Mouse (Mus musculus) stomach, embryonic 15.5 days (tissue): ENCODE results near the gene Onecut1. TPM values are rescaled to one million over a fixed set of nuclear protein-coding genes. Genes with fewer than 3 reads are reported as not detected.

Source experiments
- ATAC-seq: fragments of 200-750 bp; cut with Nextera tagmentation; 2 replicates; pipeline ENCODE4 v1.8.0; 2017; ENCODE audit warnings: low read depth, moderate number of reproducible peaks, moderate TSS enrichment; ENCODE audit not compliant: insufficient read depth, low FRiP score
- H3K27ac ChIP-seq: fragments of 300-500 bp; sonication (generic); 2 replicates; pipeline ENCODE4 v1.5.1; 2015; ENCODE audit warnings: mild to moderate bottlenecking, inconsistent platforms
- H3K27me3 ChIP-seq: fragments of 300-500 bp; sonication (generic); replicated peaks from 2 replicates; pipeline ENCODE4 v1.6.1; 2015; ENCODE audit warnings: inconsistent platforms
- H3K36me3 ChIP-seq: fragments of 300-500 bp; sonication (generic); 2 replicates; pipeline ENCODE4 v1.6.1; 2015; ENCODE audit warnings: inconsistent platforms
- H3K4me1 ChIP-seq: fragments of 300-500 bp; sonication (generic); 2 replicates; pipeline ENCODE4 v1.6.1; 2015; ENCODE audit warnings: inconsistent platforms
- H3K4me2 ChIP-seq: fragments of 300-500 bp; sonication (generic); 2 replicates; pipeline ENCODE4 v1.6.1; 2015; ENCODE audit warnings: mild to moderate bottlenecking, inconsistent platforms
- H3K4me3 ChIP-seq: fragments of 300-500 bp; sonication (generic); replicated peaks from 2 replicates; pipeline ENCODE4 v1.5.1; 2015; ENCODE audit warnings: inconsistent platforms
- H3K9ac ChIP-seq: fragments of 300-500 bp; sonication (generic); 2 replicates; pipeline ENCODE4 v1.6.1; 2015; ENCODE audit warnings: inconsistent platforms
- H3K9me3 ChIP-seq: fragments of 300-500 bp; sonication (generic); 2 replicates; pipeline ENCODE4 v1.6.1; 2016; ENCODE audit warnings: inconsistent platforms
- WGBS: fragments of 180-500 bp; shearing (Covaris S2); methylation state at CpG from one replicate; pipeline ENCODE4 v1.1.7; 2015; 5-methylcytosine and 5-hydroxymethylcytosine counted together
- polyA plus RNA-seq: library from polyadenylated mRNA; unstranded; fragments of >200 nt; fragmentation: Nextera tagmentation; extraction: Ambion mirVana; gene quantifications from 2 replicates; pipeline ENCODE4 v1.2.1, GENCODE M21; 2015

The Onecut1 gene
- polyA plus RNA-seq, 1 experiment from 2014 or later = 3.9 TPM

GRCm38 (mm10) chr9:74851601-74852000 lies 10.1 kb upstream of the Onecut1 start:
- Histone ChIP-seq H3K4me3 (no peak overlapping the region), H3K27ac (no peak overlapping the region), H3K36me3 (no peaks in the 10 kb centered on the region), H3K27me3 (peaks cover 78% of the 10 kb centered on the region), H3K9ac (no peak overlapping the region), H3K9me3 (no peaks in the 10 kb centered on the region), H3K4me2 (no peak overlapping the region), H3K4me1 (peaks cover 15% of the 10 kb centered on the region)
- 13% methylated on average over 5 of the region's 5 CpGs for WGBS
- no peak for ATAC-seq

DNA sequence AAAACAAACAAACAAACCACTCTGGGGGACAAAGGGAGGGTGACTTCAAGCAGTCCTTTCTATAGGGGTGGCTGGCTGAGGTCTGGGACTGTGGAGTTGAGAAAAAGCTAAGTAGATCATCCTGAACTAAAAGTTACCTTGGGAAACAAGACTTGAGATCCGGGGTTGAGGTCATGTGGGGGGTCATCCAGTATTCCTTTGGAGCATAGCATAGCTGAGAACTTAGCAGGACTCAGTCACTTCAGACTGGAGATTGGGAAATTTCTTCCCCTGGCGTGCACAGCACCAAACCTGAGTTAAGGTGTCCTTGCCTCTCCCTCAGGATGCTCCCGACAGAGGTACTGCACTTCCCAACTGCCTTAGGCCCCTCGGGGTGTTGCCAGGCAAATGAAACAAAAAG lies 9.4 kb upstream of the Onecut1 start:
- WGBS = 8% methylated on average over 4 of the region's 4 CpGs
- Histone ChIP-seq H3K27me3 (peaks cover 78% of the 10 kb centered on the region), H3K4me2 (no peak overlapping the region), H3K36me3 (no peaks in the 10 kb centered on the region), H3K27ac (no peak overlapping the region), H3K4me3 (no peak overlapping the region), H3K4me1 (peaks cover 13% of the 10 kb centered on the region), H3K9ac (no peak overlapping the region), H3K9me3 (no peaks in the 10 kb centered on the region)
- ATAC-seq = no peak

DNA sequence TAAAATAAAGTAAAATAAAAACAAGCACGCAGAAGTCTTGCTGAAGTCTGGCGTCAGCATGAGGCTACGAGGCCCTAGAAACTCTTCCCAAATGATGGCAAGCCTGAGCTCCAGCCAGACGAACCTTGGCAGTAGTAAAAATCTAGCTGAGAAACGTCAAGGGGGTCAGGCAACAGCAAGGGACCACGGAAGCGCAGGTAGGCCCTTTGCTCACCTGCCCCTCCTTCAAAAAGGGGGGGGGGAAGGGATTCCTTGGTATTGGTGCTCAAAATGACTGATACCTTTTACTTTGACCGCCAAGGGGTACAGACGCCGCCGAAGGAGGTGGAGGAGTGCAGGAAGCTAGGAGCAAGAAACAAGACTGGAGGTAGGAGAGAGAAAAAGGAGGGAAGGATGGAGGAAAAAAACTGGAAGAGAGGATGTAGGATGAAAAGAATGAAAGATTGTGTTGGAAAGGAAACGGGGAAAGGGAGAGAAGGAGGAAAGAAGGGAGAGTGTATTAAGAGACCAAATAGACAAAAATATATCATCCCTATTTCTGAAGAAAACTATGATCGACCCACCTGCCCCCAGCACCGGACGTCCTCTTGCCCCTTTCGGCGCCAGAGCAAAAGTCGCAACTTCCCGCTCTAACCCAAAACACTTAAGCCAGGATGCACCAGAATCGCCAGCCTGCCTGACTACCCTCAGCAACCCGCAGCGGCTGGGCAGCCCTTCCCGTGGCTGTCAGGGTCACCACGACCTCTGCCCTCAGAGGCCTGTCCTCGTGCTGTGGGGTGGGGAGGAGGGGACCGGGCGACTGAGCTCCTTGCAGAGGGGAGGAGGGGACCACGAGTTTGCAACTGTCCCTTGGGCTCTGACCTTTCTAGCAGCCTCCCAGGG lies 8.3 kb upstream of the Onecut1 start:
- Histone ChIP-seq H3K4me3 (peak overlapping the region; percentile 12), H3K36me3 (no peaks in the 10 kb centered on the region), H3K9me3 (no peaks in the 10 kb centered on the region), H3K4me2 (peak overlapping the region; percentile 21), H3K9ac (no peak overlapping the region), H3K27ac (no peak overlapping the region), H3K4me1 (peaks cover 10% of the 10 kb centered on the region), H3K27me3 (peaks cover 83% of the 10 kb centered on the region)
- ATAC-seq = no peak
- WGBS = 8% methylated on average over 28 of the region's 28 CpGs

GRCm38 (mm10) chr9:74854073-74854591 lies 7.6 kb upstream of the Onecut1 start:
- Histone ChIP-seq H3K27me3 (peaks cover 83% of the 10 kb centered on the region), H3K27ac (no peak overlapping the region), H3K9ac (no peak overlapping the region), H3K4me2 (peak overlapping the region; percentile 21; the same call in 1 of the 2 replicates), H3K4me3 (peak overlapping the region; percentile 12), H3K9me3 (no peaks in the 10 kb centered on the region), H3K4me1 (peaks cover 3% of the 10 kb centered on the region), H3K36me3 (no peaks in the 10 kb centered on the region)
- ATAC-seq = no peak
- WGBS = 6% methylated on average over 25 of the region's 25 CpGs

DNA sequence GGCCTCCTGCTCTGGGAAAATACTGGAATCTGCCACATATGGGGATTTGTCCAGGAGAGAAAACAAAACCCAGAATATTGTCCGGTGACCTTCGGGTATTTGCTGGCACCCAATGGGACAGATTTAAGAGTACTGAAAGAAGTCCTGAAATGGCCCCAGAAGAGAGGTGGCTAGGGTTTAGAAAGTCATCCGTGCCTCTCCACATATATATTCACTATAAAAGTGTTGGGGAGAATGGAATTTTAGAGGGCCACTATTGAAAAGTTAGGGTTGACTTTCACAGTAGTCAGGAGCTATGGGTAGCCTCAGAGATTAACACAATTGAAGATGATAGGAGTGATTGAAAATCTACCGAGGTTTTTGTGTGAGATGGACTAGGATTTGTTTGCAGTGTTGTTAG lies 6.3 kb upstream of the Onecut1 start:
- peaks cover 82% of the 10 kb centered on the region for H3K27me3 ChIP-seq
- H3K4me2 ChIP-seq = no peak overlapping the region
- H3K9me3 ChIP-seq = no peaks in the 10 kb centered on the region
- ATAC-seq = no peak
- no peaks in the 10 kb centered on the region; the same call in 1 of the 2 replicates for H3K4me1 ChIP-seq
- no peak overlapping the region for H3K4me3 ChIP-seq
- H3K9ac ChIP-seq = no peak overlapping the region
- no peak overlapping the region for H3K27ac ChIP-seq
- no peaks in the 10 kb centered on the region for H3K36me3 ChIP-seq
- 6% methylated on average over 4 of the region's 4 CpGs for WGBS

DNA sequence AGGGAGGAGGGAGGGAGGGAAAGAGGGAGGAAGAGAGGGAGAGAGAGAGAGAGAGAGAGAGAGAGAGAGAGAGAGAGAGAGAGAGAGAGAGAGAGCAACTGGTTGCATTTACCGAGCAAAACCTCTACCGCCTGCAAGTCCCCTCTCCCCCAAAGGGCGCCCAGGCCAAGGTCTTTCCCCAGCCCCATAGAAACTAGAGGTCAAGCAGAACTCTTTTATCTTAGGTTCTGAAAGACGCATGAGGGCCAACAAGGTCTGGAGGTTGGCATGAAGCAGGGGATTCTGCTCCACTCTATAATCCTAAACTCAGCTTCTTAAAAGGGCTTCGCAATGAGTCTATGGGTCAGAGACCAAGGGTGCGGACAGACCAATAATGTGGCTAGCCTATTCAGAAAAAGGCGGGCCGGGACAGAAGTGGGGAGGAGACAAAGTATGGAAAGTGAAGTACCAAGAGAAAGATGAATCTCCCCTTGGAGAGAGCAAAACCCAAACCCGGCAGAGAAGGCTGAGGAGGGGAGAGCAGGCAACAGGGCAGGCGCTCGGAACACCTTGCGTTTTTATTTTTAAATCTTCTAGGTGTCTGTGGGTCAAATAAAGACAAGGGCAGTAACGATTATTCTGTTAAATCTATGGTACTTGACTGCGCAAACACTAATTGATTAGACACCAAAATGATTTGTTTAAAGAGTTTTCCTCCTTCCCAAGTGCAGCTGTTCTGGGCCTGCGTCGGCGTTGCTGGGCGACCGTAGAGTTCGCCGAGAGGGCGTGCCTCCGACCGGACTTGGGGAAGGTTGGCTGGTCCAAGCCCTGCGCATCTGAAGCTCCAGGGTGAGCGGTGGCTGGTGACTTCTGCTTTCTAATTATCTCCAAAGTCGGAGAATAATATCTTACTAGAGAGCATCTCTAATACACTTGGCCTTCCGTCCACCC lies 4.9 kb upstream of the Onecut1 start:
- ATAC-seq = no peak
- Histone ChIP-seq H3K4me3 (no peak overlapping the region), H3K4me2 (peak overlapping the region; percentile 5; the same call in 1 of the 2 replicates), H3K27ac (no peak overlapping the region), H3K9ac (no peak overlapping the region), H3K27me3 (peaks cover 81% of the 10 kb centered on the region), H3K4me1 (peaks cover 9% of the 10 kb centered on the region; the same call in 1 of the 2 replicates), H3K9me3 (no peaks in the 10 kb centered on the region), H3K36me3 (no peaks in the 10 kb centered on the region)
- 3% methylated on average over 28 of the region's 28 CpGs for WGBS

- H3K9me3 ChIP-seq = no peaks in the 10 kb centered on the region
- peaks cover 81% of the 10 kb centered on the region for H3K27me3 ChIP-seq
- H3K27ac ChIP-seq = no peak overlapping the region
- peak overlapping the region; percentile 5; the same call in 1 of the 2 replicates for H3K4me2 ChIP-seq
- no peak for ATAC-seq
- no peaks in the 10 kb centered on the region for H3K36me3 ChIP-seq
- no peak overlapping the region for H3K4me3 ChIP-seq
- WGBS = 8% methylated on average over 7 of the region's 7 CpGs
- peaks cover 14% of the 10 kb centered on the region for H3K4me1 ChIP-seq
- no peak overlapping the region for H3K9ac ChIP-seq
Observed at GRCm38 (mm10) chr9:74857508-74857840, 4.2 kb upstream of the Onecut1 start.

- H3K27ac ChIP-seq = no peak overlapping the region
- H3K27me3 ChIP-seq = peaks cover 85% of the 10 kb centered on the region
- 19% methylated on average over 5 of the region's 5 CpGs for WGBS
- H3K4me3 ChIP-seq = no peak overlapping the region
- no peaks in the 10 kb centered on the region for H3K9me3 ChIP-seq
- H3K36me3 ChIP-seq = no peaks in the 10 kb centered on the region
- peaks cover 21% of the 10 kb centered on the region for H3K4me1 ChIP-seq
- ATAC-seq = no peak
- no peak overlapping the region for H3K9ac ChIP-seq
- no peak overlapping the region for H3K4me2 ChIP-seq
Observed at GRCm38 (mm10) chr9:74858111-74858510, 3.6 kb upstream of the Onecut1 start.

DNA sequence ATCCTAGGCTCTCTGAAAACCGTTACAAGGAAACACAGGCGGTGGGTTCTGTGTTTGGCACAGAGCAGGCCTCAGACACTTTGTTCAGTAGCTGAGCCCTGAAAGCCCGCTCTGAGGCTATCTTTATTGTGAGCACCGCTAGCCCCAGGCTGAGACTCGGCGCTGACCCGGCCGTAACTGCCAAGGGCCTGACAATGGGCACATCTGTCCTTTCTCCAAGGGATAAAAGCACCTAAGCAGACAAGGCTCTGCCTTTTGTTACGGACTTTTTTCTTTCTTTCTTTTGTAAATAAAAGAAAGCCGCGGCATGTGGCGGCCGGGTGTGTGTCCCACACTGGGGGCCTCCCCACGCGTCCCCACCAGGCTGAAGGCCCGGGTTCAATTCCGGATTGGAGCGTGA lies 1.3 kb upstream of the Onecut1 start:
- Histone ChIP-seq H3K9me3 (no peaks in the 10 kb centered on the region), H3K27me3 (peaks cover 90% of the 10 kb centered on the region), H3K36me3 (no peaks in the 10 kb centered on the region), H3K27ac (no peak overlapping the region), H3K9ac (no peak overlapping the region), H3K4me3 (0 out of 2 replicates have a peak overlapping the region, but pooled peaks have one; percentile 51), H3K4me2 (peak overlapping the region; percentile 94; the same call in 1 of the 2 replicates), H3K4me1 (peaks cover 28% of the 10 kb centered on the region)
- 21% methylated on average over 18 of the region's 18 CpGs for WGBS
- no peak for ATAC-seq

DNA sequence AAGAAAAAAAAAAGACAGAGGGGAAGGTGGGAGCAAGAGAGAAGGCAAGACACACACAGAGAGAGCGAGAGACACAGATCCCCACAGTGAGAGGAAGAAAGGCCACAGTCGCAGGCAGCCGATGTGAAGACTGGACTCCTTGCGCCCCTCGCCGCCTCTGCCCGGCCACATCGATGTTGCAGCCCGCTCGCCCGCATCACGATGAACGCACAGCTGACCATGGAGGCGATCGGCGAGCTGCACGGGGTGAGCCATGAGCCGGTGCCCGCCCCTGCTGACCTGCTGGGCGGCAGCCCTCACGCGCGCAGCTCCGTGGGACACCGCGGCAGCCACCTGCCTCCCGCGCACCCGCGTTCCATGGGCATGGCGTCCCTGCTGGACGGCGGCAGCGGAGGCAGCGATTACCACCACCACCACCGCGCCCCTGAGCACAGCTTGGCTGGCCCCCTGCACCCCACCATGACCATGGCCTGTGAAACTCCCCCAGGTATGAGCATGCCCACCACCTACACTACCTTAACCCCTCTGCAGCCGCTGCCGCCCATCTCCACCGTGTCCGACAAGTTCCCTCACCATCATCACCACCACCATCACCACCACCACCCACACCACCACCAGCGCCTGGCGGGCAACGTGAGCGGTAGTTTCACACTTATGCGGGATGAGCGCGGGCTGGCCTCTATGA lies 517 bp downstream of the Onecut1 start:
- Histone ChIP-seq H3K4me2 (peak overlapping the region; percentile 94), H3K27ac (no peak overlapping the region), H3K9ac (peak overlapping the region; percentile 16; the same call in 1 of the 2 replicates), H3K27me3 (peaks cover 94% of the 10 kb centered on the region), H3K36me3 (no peaks in the 10 kb centered on the region), H3K4me1 (peaks cover 30% of the 10 kb centered on the region), H3K4me3 (peak overlapping the region; percentile 51), H3K9me3 (no peaks in the 10 kb centered on the region)
- ATAC-seq = no peak
- WGBS = under 1% methylated on average over 45 of the region's 48 CpGs
